Mouse (Mus musculus): ENCODE measurements at regions not wholly inside any gene's neighbourhood (a gene's known extent, or its start where the extent isn't known, plus 50 kb on each side); places are given as distances from the start of the nearest gene placed in this dataset.

DNA sequence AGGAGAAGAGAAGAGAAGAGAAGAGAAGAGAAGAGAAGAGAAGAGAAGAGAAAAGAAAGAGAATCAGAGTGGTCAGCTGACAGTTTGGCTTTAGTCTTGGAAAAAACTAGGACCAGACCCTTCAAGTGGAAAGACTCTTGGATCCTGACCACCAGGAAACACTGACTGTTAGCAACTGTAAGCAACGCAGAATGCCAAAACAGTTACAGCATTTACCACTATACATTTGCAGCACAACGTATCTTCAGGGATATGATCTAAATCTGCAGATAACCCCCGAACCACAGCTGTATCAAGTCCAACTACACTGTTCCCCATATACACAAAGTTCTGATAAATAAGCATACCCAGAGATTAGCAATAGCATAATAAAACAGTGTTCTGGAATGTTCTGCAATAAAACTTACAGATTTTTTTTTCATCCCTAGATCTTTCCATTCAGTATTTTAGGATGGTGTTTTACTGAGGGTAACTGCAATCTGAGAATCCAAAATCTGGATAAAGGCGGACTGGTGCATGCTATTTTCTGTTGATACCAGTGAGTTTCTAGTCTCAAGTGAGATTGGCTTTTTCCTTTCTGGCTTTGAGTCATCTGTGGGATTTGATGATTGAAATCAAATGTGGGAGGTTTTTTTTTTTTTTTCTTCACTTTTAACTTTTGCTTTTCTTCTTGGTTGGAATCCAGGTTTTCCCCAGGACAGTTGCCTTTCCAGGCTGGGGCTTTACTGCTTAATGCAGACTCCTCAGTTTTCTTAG lies 65.9 kb upstream of the Ptprm start:
- Histone ChIP-seq H3K9me3 (ENCODE audit: control insufficient read depth, low read length) (no peaks in the 10 kb centered on the region), H3K36me3 (ENCODE audit: control insufficient read depth, insufficient read depth, low read length) (no peaks in the 10 kb centered on the region), H3K27me3 (replicated peaks; ENCODE audit: control insufficient read depth, insufficient read depth, low read length) (no peaks in the 10 kb centered on the region), H3K4me2 (ENCODE audit: low read length) (no peak overlapping the region), H3K9ac (ENCODE audit: low read length) (no peak overlapping the region), H3K4me1 (replicated peaks; ENCODE audit: control insufficient read depth, insufficient read depth, low read length) (no peaks in the 10 kb centered on the region), H3K4me3 (ENCODE audit: low read depth, low read length) (no peak overlapping the region), H3K27ac (ENCODE audit: low read depth) (no peak overlapping the region)
- 78% methylated on average over 4 of the region's 4 CpGs for WGBS
- no peak for DNase-seq (ENCODE audit: low spot score)
- ATAC-seq (replicated peaks; ENCODE audit: low FRiP score, low TSS enrichment, low read depth), result no peak

DNA sequence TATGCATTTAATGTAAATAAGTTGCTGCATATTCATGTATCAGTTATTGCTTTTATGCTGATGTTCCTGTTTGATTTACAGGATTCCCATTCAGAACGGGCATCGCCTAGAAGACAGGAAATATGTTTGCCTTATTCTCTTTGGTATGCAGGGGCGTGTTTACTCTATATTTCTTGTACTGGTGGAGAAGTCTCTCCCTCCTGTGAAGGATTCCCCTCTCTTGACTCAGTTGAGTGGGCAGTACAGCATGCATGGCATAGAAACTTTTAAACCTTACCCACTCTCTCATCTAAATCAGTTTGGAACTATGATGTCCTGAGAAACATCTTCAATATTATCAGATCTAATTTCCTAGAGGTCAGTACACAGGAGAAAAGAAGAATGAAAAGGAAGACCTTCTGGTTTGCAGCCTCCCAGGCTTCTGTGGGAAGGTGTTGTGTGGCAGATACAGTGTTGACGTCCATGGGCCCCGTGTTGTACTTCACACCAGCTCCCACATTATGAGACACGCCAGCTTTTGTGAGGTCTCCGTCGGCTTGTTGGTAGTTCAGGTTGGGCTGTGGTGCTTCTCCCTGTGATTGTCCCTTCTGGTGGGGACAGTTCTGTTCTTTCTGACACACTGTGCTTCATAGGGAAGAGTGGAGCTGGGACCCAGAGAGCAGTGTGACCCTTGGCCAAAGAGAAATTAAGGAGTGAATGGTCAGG lies 58.4 kb upstream of the Ptprm start:
- H3K27ac ChIP-seq (ENCODE audit: low read depth), result no peak overlapping the region
- no peaks in the 10 kb centered on the region for H3K27me3 ChIP-seq (replicated peaks; ENCODE audit: control insufficient read depth, insufficient read depth, low read length)
- H3K9me3 ChIP-seq (ENCODE audit: control insufficient read depth, low read length), result no peaks in the 10 kb centered on the region
- no peak overlapping the region for H3K4me2 ChIP-seq (ENCODE audit: low read length)
- H3K9ac ChIP-seq (ENCODE audit: low read length), result no peak overlapping the region
- H3K4me3 ChIP-seq (ENCODE audit: low read depth, low read length), result no peak overlapping the region
- H3K36me3 ChIP-seq (ENCODE audit: control insufficient read depth, insufficient read depth, low read length), result no peaks in the 10 kb centered on the region
- 80% methylated on average over 8 of the region's 8 CpGs for WGBS
- no peaks in the 10 kb centered on the region for H3K4me1 ChIP-seq (replicated peaks; ENCODE audit: control insufficient read depth, insufficient read depth, low read length)
- ATAC-seq (replicated peaks; ENCODE audit: low FRiP score, low TSS enrichment, low read depth) (no peak), DNase-seq (ENCODE audit: low spot score) (no peak)

DNA sequence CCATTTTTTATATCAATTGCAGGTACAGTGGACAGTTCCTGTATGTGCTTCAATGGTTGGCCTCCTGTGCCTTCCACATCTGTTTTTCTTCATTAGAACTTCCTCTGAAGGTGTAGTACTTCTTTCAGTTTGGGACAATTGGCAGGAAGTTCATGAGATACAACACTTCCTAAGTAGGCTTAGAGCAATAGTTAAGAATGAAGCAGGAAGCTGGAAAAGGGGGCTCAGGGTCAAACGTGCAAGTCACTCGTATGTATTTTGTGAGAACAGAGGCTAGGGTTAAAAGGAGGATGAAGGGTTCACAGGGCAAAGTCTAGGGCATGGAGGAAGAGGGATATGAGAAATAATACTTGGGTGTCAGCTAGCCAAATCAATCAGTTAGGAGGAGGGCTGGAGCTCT lies 55.7 kb upstream of the Ptprm start:
- H3K4me2 ChIP-seq (ENCODE audit: low read length), result no peak overlapping the region
- H3K9ac ChIP-seq (ENCODE audit: low read length), result no peak overlapping the region
- H3K27me3 ChIP-seq (replicated peaks; ENCODE audit: control insufficient read depth, insufficient read depth, low read length), result no peaks in the 10 kb centered on the region
- no peak for ATAC-seq (replicated peaks; ENCODE audit: low FRiP score, low TSS enrichment, low read depth)
- 75% methylated on average over 2 of the region's 2 CpGs for WGBS
- DNase-seq (ENCODE audit: low spot score), result no peak
- H3K9me3 ChIP-seq (ENCODE audit: control insufficient read depth, low read length), result no peaks in the 10 kb centered on the region
- no peaks in the 10 kb centered on the region for H3K36me3 ChIP-seq (ENCODE audit: control insufficient read depth, insufficient read depth, low read length)
- no peaks in the 10 kb centered on the region for H3K4me1 ChIP-seq (replicated peaks; ENCODE audit: control insufficient read depth, insufficient read depth, low read length)
- H3K27ac ChIP-seq (ENCODE audit: low read depth), result no peak overlapping the region
- no peak overlapping the region for H3K4me3 ChIP-seq (ENCODE audit: low read depth, low read length)

DNA sequence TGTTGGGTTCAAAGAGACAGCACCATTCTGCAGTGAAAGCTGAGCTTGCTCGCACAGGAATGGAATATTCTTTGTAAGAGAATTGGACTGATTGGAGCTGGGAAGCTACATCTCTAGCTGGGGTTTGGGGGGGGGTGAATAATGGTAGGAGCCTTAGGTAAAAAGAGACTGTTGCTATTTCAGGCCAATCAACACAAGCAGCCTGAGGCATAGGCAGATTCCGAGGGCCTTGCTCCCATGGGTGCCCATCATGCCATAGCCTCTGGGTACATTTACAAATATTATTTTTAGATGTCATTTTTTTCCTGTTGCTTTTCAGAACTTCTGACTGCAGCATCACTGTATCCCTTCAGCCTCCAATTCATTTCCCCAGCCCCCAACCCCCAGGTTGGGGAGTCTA lies 51.7 kb upstream of the Ptprm start:
- WGBS, result 79% methylated on average over 2 of the region's 2 CpGs
- H3K27me3 ChIP-seq (replicated peaks; ENCODE audit: control insufficient read depth, insufficient read depth, low read length), result no peaks in the 10 kb centered on the region

More for the DNA sequence above, 51.7 kb upstream of the Ptprm start:
- no peak overlapping the region for H3K27ac ChIP-seq (ENCODE audit: low read depth)
- no peak overlapping the region for H3K9ac ChIP-seq (ENCODE audit: low read length)
- no peak overlapping the region for H3K4me2 ChIP-seq (ENCODE audit: low read length)
- ATAC-seq (replicated peaks; ENCODE audit: low FRiP score, low TSS enrichment, low read depth), result no peak
- H3K4me3 ChIP-seq (ENCODE audit: low read depth, low read length), result no peak overlapping the region
- no peaks in the 10 kb centered on the region for H3K36me3 ChIP-seq (ENCODE audit: control insufficient read depth, insufficient read depth, low read length)
- DNase-seq (ENCODE audit: low spot score), result no peak
- no peaks in the 10 kb centered on the region for H3K9me3 ChIP-seq (ENCODE audit: control insufficient read depth, low read length)
- H3K4me1 ChIP-seq (replicated peaks; ENCODE audit: control insufficient read depth, insufficient read depth, low read length), result no peaks in the 10 kb centered on the region

Data from intestine, embryonic 14.5 days (tissue).